Mouse (Mus musculus) liver, postnatal 0 days (tissue): Measurements from ENCODE around the gene Nr1h4. TPM values are rescaled to one million over a fixed set of nuclear protein-coding genes. Genes with fewer than 3 reads are reported as not detected.
"Not testable (repeated sequence)": the region's sequence is repeated elsewhere in the genome, so short reads cannot be mapped to it uniquely, and the experiment has no call there.

ENCODE experiments used
- ATAC-seq: fragments of 200-750 bp; cut with Nextera tagmentation; 2 replicates; pipeline ENCODE4 v1.8.0; 2017; ENCODE audit warnings: mild to moderate bottlenecking, moderate library complexity
- DNase-seq: peaks from one replicate; pipeline ENCODE4 v3.0.0-alpha.2; 2016
- H3K27ac ChIP-seq: fragments of 300-500 bp; sonication (generic); 2 replicates; pipeline ENCODE4 v1.5.1; 2014; ENCODE audit warnings: antibody characterized with exemption, moderate library complexity, mild to moderate bottlenecking, low read depth
- H3K27me3 ChIP-seq: fragments of 300-500 bp; sonication (generic); 2 replicates; pipeline ENCODE4 v1.6.1; 2014; ENCODE audit warnings: low read length, control low read depth, mixed read lengths; ENCODE audit not compliant: insufficient read depth
- H3K36me3 ChIP-seq: fragments of 300-500 bp; sonication (generic); replicated peaks from 2 replicates; pipeline ENCODE4 v1.6.1; 2014; ENCODE audit warnings: mild to moderate bottlenecking, control low read depth, low read length, moderate library complexity, mixed read lengths; ENCODE audit not compliant: insufficient read depth
- H3K4me1 ChIP-seq: fragments of 300-500 bp; sonication (generic); 2 replicates; pipeline ENCODE4 v1.6.1; 2014; ENCODE audit warnings: antibody characterized with exemption, mild to moderate bottlenecking, control low read depth; ENCODE audit not compliant: insufficient read depth
- H3K4me2 ChIP-seq: fragments of 300-500 bp; sonication (generic); 2 replicates; pipeline ENCODE4 v1.6.1; 2014; ENCODE audit warnings: low read depth, mild to moderate bottlenecking, low read length, moderate library complexity, mixed read lengths
- H3K4me3 ChIP-seq: fragments of 300-500 bp; sonication (generic); 2 replicates; pipeline ENCODE4 v1.5.1; 2014; ENCODE audit warnings: low read depth, low read length
- H3K9ac ChIP-seq: fragments of 300-500 bp; sonication (generic); replicated peaks from 2 replicates; pipeline ENCODE4 v1.6.1; 2014; ENCODE audit warnings: mild to moderate bottlenecking, moderate library complexity
- H3K9me3 ChIP-seq: fragments of 300-500 bp; sonication (generic); 2 replicates; pipeline ENCODE4 v1.6.1; 2016; ENCODE audit warnings: mild to moderate bottlenecking, control low read depth, low read length, mixed read lengths
- CTCF ChIP-seq: sonication (generic); IDR thresholded peaks from 2 replicates; pipeline ENCODE4 v1.5.1; 2016; ENCODE audit warnings: antibody characterized with exemption, low read depth
- EP300 ChIP-seq: IDR thresholded peaks from 2 replicates; pipeline ENCODE4 v1.6.1; 2016; ENCODE audit warnings: antibody characterized with exemption, low read depth, mild to moderate bottlenecking
- WGBS: fragments of 180-500 bp; shearing (Covaris S2); extraction: QIAGEN DNeasy Blood & Tissue Kit; methylation state at CpG from one replicate; pipeline ENCODE4 v1.1.7; 2014; ENCODE audit not compliant: insufficient replicate concordance; 5-methylcytosine and 5-hydroxymethylcytosine counted together
- polyA plus RNA-seq: library from polyadenylated mRNA; unstranded; fragments of >200 nt; fragmentation: Nextera tagmentation; extraction: Ambion mirVana; gene quantifications from 2 replicates; pipeline ENCODE4 v1.2.1, GENCODE M21; 2015

Gene Nr1h4
- polyA plus RNA-seq, 1 experiment from 2014 or later = 43.5 TPM

- 59% methylated on average over 9 of the region's 9 CpGs for WGBS
- Histone ChIP-seq H3K9me3 (peaks cover 8% of the 10 kb centered on the region; the same call in 1 of the 2 replicates), H3K27ac (peak overlapping the region; percentile 72; the same call in 1 of the 2 replicates), H3K4me2 (no peak overlapping the region), H3K27me3 (no peaks in the 10 kb centered on the region), H3K9ac (no peak overlapping the region), H3K4me1 (0 out of 2 replicates have a peak, but pooled peaks cover 5% of the 10 kb centered on the region), H3K36me3 (no peaks in the 10 kb centered on the region), H3K4me3 (no peak overlapping the region)
- ATAC-seq = peak; percentile 62
- DNase-seq = peak; percentile 19
- TF ChIP-seq EP300 = 0 out of 2 replicates have a peak, but pooled peaks have one; percentile 27
- TF ChIP-seq CTCF = no peak
Measured at GRCm38 (mm10) chr10:89565301-89566022, 32.1 kb upstream of the Nr1h4 start.

GRCm38 (mm10) chr10:89562113-89562512 lies 28.7 kb upstream of the Nr1h4 start:
- TF ChIP-seq EP300 (no peak), CTCF (no peak)
- H3K36me3 ChIP-seq = no peaks in the 10 kb centered on the region
- 33% methylated on average over 6 of the region's 6 CpGs for WGBS

DNA sequence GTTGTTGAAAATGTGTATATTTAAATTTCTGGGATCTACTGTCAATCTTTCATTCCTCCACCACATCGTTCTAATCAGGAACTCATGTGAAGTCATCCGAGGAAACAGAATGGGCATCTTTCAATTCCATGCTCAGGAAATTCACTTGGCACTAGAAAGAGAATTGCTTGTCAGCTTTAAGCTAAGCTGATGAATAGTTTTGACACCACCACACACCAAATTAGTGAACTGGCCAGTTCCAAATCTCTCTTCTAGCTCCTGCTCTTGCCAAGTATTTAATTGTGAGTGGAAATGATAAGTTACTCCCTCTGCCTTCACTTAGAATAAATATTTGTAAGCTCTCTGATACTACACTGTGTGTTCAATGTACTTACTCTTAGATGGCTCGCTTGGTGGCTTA lies 26.0 kb upstream of the Nr1h4 start:
- no peak overlapping the region for H3K4me2 ChIP-seq
- H3K36me3 ChIP-seq = no peaks in the 10 kb centered on the region
- WGBS = 65% methylated on average over 3 of the region's 3 CpGs
- no peak for ATAC-seq
- no peaks in the 10 kb centered on the region for H3K27me3 ChIP-seq
- H3K27ac ChIP-seq = no peak overlapping the region
- no peaks in the 10 kb centered on the region for H3K9me3 ChIP-seq
- no peak for DNase-seq
- no peak overlapping the region for H3K4me3 ChIP-seq
- 0 out of 2 replicates have a peak, but pooled peaks cover under 1% of the 10 kb centered on the region for H3K4me1 ChIP-seq
- no peak for TF ChIP-seq CTCF
- no peak for TF ChIP-seq EP300
- no peak overlapping the region for H3K9ac ChIP-seq

More at GRCm38 (mm10) chr10:89562113-89562512, 28.7 kb upstream of the Nr1h4 start:
- H3K4me2 ChIP-seq = no peak overlapping the region
- no peaks in the 10 kb centered on the region for H3K27me3 ChIP-seq
- H3K27ac ChIP-seq = no peak overlapping the region
- no peaks in the 10 kb centered on the region for H3K9me3 ChIP-seq
- 0 out of 2 replicates have a peak, but pooled peaks cover 5% of the 10 kb centered on the region for H3K4me1 ChIP-seq
- H3K4me3 ChIP-seq = no peak overlapping the region
- no peak overlapping the region for H3K9ac ChIP-seq
- ATAC-seq (no peak), DNase-seq (no peak)

GRCm38 (mm10) chr10:89554885-89555284 lies 21.5 kb upstream of the Nr1h4 start:
- not testable (repeated sequence) for H3K36me3 ChIP-seq, H3K4me3 ChIP-seq, H3K27ac ChIP-seq, H3K9ac ChIP-seq, H3K27me3 ChIP-seq, H3K4me2 ChIP-seq, H3K9me3 ChIP-seq, H3K4me1 ChIP-seq, DNase-seq, ATAC-seq
- 81% methylated on average over 12 of the region's 13 CpGs for WGBS

GRCm38 (mm10) chr10:89553855-89554254 lies 20.5 kb upstream of the Nr1h4 start:
- not testable (repeated sequence) for H3K27ac ChIP-seq, H3K4me3 ChIP-seq, H3K4me1 ChIP-seq, H3K36me3 ChIP-seq, ATAC-seq, H3K4me2 ChIP-seq, DNase-seq, H3K9ac ChIP-seq, H3K27me3 ChIP-seq, H3K9me3 ChIP-seq
- 74% methylated on average over 7 of the region's 7 CpGs for WGBS

DNA sequence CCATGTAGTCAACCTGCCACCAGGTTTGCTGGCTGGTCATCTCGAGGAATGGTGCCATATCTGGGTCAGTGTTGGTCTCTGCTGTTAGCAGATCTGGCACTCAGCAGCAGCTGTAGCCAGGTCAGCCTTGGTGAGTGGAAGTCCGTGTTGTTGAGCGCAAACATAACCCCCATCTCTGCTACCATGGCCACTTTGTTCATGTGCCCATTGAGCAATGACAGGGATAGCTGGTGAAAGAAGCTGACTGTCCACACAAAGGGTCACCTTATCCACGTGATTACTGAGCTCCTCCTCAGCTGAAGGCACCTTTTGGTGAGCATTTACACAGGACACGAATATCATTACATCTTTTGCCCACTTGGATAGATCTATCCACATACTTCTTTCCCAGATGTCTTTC lies 19.6 kb upstream of the Nr1h4 start:
- H3K36me3 ChIP-seq = no peaks in the 10 kb centered on the region
- no peak overlapping the region for H3K4me2 ChIP-seq
- H3K4me1 ChIP-seq = no peaks in the 10 kb centered on the region
- no peak overlapping the region for H3K4me3 ChIP-seq
- WGBS = 66% methylated on average over 5 of the region's 5 CpGs
- no peak overlapping the region for H3K9ac ChIP-seq
- no peak for TF ChIP-seq CTCF
- TF ChIP-seq EP300 = no peak
- H3K9me3 ChIP-seq = no peaks in the 10 kb centered on the region
- no peaks in the 10 kb centered on the region for H3K27me3 ChIP-seq
- no peak overlapping the region for H3K27ac ChIP-seq
- ATAC-seq (peak; percentile 66), DNase-seq (no peak)
